Mouse (Mus musculus) bone marrow macrophage, adult 2 months (primary cell): Measurements from ENCODE around the gene Igsf10. TPM values are rescaled to one million over a fixed set of nuclear protein-coding genes. Genes with fewer than 3 reads are reported as not detected.
"Not testable (repeated sequence)": the region's sequence is repeated elsewhere in the genome, so short reads cannot be mapped to it uniquely, and the experiment has no call there.

ENCODE experiments used
- H3K27ac ChIP-seq: 2 replicates; pipeline ENCODE4 v1.5.1; 2012; ENCODE audit warnings: low read depth, low read length; ENCODE audit not compliant: insufficient read depth
- H3K4me1 ChIP-seq: 2 replicates; pipeline ENCODE4 v1.6.1; 2012; ENCODE audit warnings: low read length; ENCODE audit not compliant: control insufficient read depth, insufficient read depth
- H3K4me3 ChIP-seq: 2 replicates; pipeline ENCODE4 v1.5.1; 2012; ENCODE audit warnings: mild to moderate bottlenecking, low read length, moderate library complexity; ENCODE audit not compliant: insufficient read depth
- CTCF ChIP-seq: IDR thresholded peaks from 2 replicates; pipeline ENCODE4 v1.5.1; 2012; ENCODE audit warnings: low read depth, mild to moderate bottlenecking, low read length, moderate library complexity
- POLR2A ChIP-seq: IDR thresholded peaks from 2 replicates; pipeline ENCODE4 v1.6.1; 2012; ENCODE audit warnings: mild to moderate bottlenecking, low read depth, low read length, borderline replicate concordance
- polyA plus RNA-seq: library from polyadenylated mRNA; stranded (reverse); fragments of >200 nt; gene quantifications from 2 replicates; pipeline ENCODE4 v1.2.4, GENCODE M21; 2012; ENCODE audit not compliant: missing spikeins, insufficient read depth, insufficient read length

Igsf10 gene
- polyA plus RNA-seq = not detected in 2 replicates

DNA sequence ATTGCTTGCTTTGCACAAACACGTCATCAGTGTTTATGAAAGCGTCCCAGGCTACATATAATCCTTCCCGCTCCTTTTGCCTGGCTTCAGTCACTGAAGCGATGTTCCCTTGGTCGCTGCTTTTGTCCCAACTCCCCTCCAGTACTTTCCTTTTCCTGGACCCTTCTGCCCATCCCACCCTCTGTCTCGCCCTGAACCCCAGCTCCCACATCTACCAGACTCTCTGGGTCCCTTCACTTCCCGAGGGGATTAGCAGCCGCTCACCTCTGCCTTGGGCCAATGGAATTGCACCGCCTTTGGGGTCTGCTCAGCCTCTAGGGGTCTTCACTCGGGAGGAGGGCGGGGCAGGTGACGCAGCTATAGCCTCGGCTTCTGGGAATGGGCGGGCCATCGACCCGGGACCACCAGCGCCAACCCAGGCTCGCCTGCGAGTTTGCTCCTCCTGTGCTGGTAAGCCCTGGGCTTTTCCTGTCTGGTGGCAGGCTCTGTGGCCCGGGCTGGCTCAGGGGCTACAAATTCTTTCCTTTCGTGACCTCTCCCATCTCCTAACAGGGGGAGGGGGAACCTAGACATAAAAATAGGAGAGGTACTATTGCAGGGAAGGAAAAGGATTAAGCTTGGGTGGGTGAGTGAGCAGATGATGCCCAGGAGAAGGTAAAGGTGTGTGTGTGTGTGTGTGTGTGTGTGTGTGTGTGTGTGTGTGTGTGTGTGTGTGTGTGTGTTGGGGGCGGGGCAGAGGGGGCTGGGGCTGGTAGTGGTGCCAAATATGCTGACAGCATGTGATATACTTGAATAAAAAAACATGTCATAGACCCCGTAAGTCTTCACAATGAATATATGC lies at the start of gene Igsf10:
TSS of gene Igsf10 (minus strand) at position 330 of the 841 bp plus-strand sequence.
- no peaks in the 10 kb centered on the region for H3K4me1 ChIP-seq
- no peak within 1 kb of the TSS; the same call in 1 of the 2 replicates for H3K4me3 ChIP-seq
- no peak within 1 kb of the TSS for H3K27ac ChIP-seq
- TF ChIP-seq CTCF (no peak), POLR2A (no peak)

DNA sequence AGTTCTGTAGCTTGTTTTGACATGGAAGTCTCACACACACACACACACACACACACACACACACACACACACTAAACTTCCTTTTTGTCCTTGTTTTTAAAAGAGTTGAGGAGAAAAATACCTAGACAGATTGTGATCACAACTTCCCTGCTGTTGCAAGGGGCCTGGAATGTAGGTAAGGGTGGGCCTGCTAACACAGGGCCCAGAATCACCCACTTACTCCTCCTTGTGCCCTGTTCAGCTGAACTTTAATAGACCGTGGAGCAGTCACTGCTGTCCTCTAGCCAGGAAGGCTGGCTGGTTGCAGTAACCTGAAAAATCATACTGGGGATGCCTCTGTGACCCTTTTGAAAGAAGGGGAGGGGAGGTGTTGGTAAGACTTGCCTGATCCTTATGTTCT lies 41.4 kb upstream of the Igsf10 start:
- Histone ChIP-seq H3K4me1 (no peaks in the 10 kb centered on the region), H3K4me3 (no peak overlapping the region), H3K27ac (no peak overlapping the region)
- TF ChIP-seq CTCF = no peak
- no peak for TF ChIP-seq POLR2A

DNA sequence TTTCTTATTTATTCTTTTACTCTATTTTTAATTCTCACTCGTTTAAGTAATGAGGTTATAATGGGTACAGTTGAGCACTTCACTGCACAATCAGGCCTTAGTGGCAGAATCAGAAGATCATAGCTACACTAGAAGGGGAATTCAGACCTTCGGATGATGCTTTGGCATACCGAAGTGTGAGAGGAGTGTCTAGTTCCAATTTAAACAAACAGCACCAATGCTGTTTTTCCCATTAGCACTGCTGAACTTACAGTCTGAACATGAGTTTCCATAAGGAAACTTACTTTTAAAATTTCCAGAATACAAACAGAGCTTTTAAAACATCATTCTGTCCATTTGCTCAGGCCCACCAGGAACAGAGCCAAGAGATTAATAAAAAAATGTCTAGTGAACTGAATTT lies 40.8 kb upstream of the Igsf10 start:
- Histone ChIP-seq H3K27ac (no peak overlapping the region), H3K4me1 (no peaks in the 10 kb centered on the region), H3K4me3 (no peak overlapping the region)
- TF ChIP-seq POLR2A = no peak
- no peak for TF ChIP-seq CTCF

DNA sequence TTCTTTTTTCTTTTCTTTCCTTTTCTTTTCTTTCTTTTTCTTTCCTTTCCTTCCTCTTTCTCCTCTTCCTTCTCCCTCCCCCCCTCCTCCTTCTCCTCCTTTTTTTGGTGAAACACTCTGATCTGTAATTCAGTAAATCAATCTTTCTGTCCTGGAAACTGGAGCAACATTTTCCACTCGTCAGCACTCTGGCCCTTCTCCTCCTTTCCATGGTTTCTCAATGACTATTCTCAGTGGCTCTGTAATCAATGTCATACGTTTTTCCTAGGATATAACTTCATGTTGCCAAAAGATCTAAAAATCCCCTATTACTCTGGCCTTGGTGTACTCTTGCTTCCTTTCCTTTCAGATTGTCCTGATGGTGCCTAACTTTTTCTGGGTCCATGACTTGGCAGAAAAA lies 40.1 kb upstream of the Igsf10 start:
- Histone ChIP-seq H3K4me3 (no peak overlapping the region), H3K27ac (no peak overlapping the region), H3K4me1 (no peaks in the 10 kb centered on the region)
- TF ChIP-seq CTCF (no peak), POLR2A (no peak)

DNA sequence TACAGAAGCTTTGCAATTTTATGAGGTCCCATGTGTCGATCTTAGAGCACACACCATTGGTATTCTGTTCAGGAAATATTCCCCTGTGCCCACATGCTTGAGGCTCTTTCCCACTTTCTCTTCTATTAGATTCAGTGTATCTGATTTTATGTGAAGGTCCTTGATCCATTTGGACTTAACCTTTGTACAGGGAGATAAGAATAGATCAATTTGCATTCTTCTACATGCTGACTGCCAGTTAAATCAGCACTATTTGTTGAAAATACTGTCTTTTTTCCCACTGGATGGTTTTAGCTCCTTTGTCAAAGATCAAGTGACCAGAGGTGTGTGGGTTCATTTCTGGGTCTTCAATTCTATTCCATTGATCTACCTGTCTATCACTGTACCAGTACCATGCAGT lies 34.6 kb upstream of the Igsf10 start:
- not testable (repeated sequence) for H3K27ac ChIP-seq, H3K4me3 ChIP-seq, H3K4me1 ChIP-seq

DNA sequence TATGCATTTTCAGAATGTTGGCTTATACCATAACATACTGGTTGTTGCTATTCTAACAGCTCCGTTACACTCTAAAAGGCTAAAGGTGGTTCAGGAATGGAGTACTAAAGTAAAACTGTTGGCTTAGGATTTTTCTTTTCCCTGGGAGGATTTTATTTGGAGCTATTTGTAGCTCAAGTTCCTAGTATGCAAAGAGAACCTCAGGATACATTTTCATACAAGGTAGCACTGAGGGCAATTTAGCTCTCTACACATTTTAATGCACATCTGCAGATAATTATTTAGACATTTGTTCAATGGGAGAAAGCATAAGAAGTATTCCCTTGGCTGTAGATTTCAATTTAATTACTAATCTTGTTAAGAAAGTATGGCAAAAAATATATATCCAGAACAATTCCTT lies 17.7 kb upstream of the Igsf10 start:
- no peaks in the 10 kb centered on the region for H3K4me1 ChIP-seq
- no peak overlapping the region for H3K27ac ChIP-seq
- H3K4me3 ChIP-seq = no peak overlapping the region
- no peak for TF ChIP-seq CTCF
- TF ChIP-seq POLR2A = no peak

DNA sequence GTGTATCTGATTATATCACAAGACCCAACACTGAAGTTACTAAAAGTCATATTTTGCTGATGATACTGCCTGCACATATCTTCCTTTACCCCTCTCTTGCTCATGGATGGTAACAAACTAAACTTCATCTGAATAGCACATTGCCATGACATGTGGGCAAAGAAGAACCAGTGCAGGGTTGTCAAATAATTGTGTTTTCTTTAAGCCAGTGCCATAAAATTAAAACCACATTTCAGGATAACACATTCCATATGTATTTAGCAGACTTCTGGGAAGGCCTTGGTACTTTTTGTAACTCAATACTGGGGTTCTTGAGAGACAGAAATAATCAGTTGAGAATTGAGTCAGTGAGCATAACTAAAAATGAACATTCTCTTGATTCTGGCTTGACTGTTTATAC lies 15.9 kb upstream of the Igsf10 start:
- Histone ChIP-seq H3K4me1 (no peaks in the 10 kb centered on the region), H3K4me3 (no peak overlapping the region), H3K27ac (no peak overlapping the region)
- no peak for TF ChIP-seq CTCF
- TF ChIP-seq POLR2A = no peak

DNA sequence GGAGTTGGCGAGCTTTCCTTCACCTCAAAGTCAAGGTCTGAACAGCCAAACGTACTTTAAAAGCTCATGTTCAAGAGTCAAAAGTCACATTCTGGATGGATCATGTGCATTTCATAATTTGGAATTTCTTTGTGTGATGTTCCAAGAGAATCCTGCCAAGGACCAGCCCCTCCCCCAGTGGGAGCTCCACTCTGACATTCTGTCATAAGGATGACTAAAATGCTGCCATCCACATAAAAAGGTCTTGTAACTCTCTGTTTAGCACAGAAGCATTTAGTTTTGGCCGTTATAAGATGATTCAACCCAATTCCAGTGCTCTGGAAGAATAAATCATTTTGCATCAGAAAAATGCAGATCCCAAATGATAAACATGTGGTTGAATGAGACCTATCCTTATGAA lies 10.0 kb upstream of the Igsf10 start:
- Histone ChIP-seq H3K4me3 (no peak overlapping the region), H3K27ac (no peak overlapping the region), H3K4me1 (no peaks in the 10 kb centered on the region)
- no peak for TF ChIP-seq CTCF

DNA sequence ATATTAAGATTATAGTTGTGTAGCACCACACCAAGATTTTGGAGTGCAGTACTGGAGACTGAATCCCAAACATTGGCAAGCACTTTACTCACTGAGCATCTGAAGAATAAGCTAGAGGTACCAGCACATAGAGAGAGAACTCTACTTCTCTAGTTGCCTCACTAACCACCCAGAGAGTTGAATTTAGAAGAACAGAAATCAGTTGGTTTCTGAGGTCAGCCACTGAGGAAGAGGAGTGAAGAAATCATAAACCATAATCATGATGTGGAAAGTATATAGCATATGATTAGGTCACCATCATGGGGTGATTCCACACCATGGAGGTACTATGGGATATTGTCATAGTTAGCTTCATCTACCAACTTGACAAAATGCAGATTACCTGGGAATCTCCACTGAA lies 7.6 kb upstream of the Igsf10 start:
- Histone ChIP-seq H3K4me3 (no peak overlapping the region), H3K27ac (no peak overlapping the region), H3K4me1 (no peaks in the 10 kb centered on the region)
- TF ChIP-seq CTCF = no peak
- no peak for TF ChIP-seq POLR2A

DNA sequence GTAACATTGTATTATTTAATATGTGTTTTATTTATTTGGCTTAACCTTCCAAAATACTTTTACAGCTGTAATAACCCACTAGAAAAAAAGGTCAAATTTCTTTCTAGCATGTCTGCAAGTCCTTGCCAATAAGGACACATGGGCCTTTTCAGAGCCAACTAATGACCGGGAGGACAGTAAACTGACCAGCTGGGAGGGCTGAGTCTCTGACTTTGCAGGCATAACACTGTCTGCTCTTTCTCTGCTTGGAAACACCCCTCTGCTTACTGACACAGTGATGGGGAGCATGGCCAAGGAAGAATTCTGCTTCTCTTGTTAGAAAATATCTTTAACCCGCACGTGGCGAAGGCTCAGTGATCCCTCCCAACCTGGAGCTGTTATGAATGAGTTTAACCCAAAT lies 1.2 kb downstream of the Igsf10 start:
- no peak for TF ChIP-seq POLR2A
- TF ChIP-seq CTCF = no peak
- no peak overlapping the region for H3K4me3 ChIP-seq
- no peak overlapping the region for H3K27ac ChIP-seq
- no peaks in the 10 kb centered on the region for H3K4me1 ChIP-seq
